Mouse (Mus musculus): ENCODE data around the gene Fitm1. TPM values are rescaled to one million over a fixed set of nuclear protein-coding genes. Genes with fewer than 3 reads are reported as not detected.
A peak's percentile ranks its signal among the peaks of the same experiment; 100 is the strongest.

Gene Fitm1
- 5.0 and 6.5 TPM in 2 replicates for polyA plus RNA-seq (2014; fragmentation: Nextera tagmentation; extraction: Ambion mirVana)

DNA sequence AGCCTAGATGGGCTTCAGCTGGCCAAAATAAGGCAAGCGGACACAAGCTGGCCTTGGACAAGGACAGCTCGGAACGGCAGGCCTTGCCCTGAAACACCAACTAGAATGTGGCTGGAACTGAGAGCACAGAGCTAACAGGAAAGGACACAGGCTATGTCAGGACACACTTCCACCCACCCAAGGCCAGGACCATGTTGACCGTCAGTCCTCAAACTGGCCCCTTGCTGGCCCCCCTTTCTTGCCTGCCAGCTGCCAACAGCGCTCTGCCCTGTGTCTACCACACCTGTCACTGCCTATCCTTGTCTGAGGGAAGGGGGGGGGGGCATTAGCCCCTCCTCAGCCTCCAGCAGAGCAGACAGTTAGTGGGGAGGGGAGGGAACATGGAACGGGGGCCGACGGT is at the start of gene Fitm1:
Gene Fitm1, plus strand, starts transcription at position 316 of the 400 bp plus-strand sequence.
- no peaks in the 10 kb centered on the region for H3K9me3 ChIP-seq (ENCODE audit: control insufficient read depth, low read length)
- 79% methylated on average over 7 of the region's 8 CpGs for WGBS
- H3K27me3 ChIP-seq (ENCODE audit: control insufficient read depth, insufficient read depth, low read length), result no peaks in the 10 kb centered on the region
- no peak within 1 kb of the TSS for H3K4me2 ChIP-seq (ENCODE audit: low read depth, severe bottlenecking)
- DNase-seq (ENCODE audit: low spot score) (no peak), ATAC-seq (ENCODE audit: insufficient number of reproducible peaks, low FRiP score, low TSS enrichment, low read depth) (no peak)
- H3K9ac ChIP-seq (ENCODE audit: low read length), result no peak within 1 kb of the TSS
- H3K36me3 ChIP-seq (ENCODE audit: control insufficient read depth, insufficient read depth, low read length), result peaks cover 2% of the 10 kb centered on the region; the same call in 1 of the 2 replicates
- no peak within 1 kb of the TSS for H3K4me3 ChIP-seq (ENCODE audit: low read depth, low read length)
- peaks cover 9% of the 10 kb centered on the region; the same call in 1 of the 2 replicates for H3K4me1 ChIP-seq (ENCODE audit: control insufficient read depth, insufficient read depth, low read length)
- no peak within 1 kb of the TSS for H3K27ac ChIP-seq (replicated peaks; ENCODE audit: low read depth, low read length)

DNA sequence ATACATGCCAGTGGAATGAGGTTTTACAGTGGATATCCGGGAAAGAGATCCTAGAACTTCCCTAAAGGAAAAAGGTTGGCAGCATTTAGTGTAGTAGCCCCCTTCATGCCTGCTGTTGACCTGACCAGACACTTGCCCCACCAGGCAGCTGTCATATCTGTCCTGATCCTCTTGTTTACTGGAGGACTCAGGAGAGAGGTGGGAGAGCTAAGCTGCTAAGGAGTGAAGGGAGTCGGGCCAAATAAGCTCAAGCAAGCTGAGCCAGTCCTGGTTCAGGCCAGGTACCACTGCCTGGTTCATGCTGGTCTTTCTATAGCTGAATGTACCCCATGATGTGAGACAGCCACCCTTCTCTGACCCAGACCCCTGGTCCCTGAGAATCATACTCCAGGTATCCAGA is 48.7 kb upstream of the Fitm1 start:
- H3K4me3 ChIP-seq (ENCODE audit: low read depth, low read length), result no peak overlapping the region

DNA sequence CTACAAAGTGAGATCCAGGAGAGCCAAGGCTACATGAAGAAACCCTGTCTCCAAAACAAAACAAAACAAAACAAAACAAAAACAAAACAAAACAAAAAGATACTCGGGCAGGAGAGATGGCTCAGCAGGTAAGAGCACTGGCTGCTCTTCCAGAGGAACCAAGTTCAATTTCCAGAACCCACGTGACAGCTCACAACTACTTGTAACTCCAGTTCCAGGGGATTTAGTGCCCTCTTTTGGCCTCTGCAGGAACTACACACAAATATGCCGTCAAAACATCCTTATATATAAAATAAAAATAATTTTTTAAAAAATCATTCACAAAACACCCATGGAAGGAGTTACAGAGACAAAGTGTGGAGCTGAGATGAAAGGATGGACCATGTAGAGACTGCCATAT is 47.5 kb upstream of the Fitm1 start:
- Histone ChIP-seq H3K9ac (ENCODE audit: low read length) (no peak overlapping the region), H3K27ac (replicated peaks; ENCODE audit: low read depth, low read length) (no peak overlapping the region), H3K4me3 (ENCODE audit: low read depth, low read length) (no peak overlapping the region), H3K27me3 (ENCODE audit: control insufficient read depth, insufficient read depth, low read length) (no peaks in the 10 kb centered on the region; the same call in 1 of the 2 replicates), H3K4me2 (ENCODE audit: low read depth, severe bottlenecking) (no peak overlapping the region), H3K9me3 (ENCODE audit: control insufficient read depth, low read length) (no peaks in the 10 kb centered on the region), H3K36me3 (ENCODE audit: control insufficient read depth, insufficient read depth, low read length) (no peaks in the 10 kb centered on the region), H3K4me1 (ENCODE audit: control insufficient read depth, insufficient read depth, low read length) (no peaks in the 10 kb centered on the region)
- peak; percentile 43 for DNase-seq (ENCODE audit: low spot score)
- WGBS, result 24% methylated on average over 3 of the region's 3 CpGs
- no peak for ATAC-seq (ENCODE audit: insufficient number of reproducible peaks, low FRiP score, low TSS enrichment, low read depth)

More for the DNA sequence above, 48.7 kb upstream of the Fitm1 start:
- whole genome bisulfite sequencing, result 82% methylated on average over 2 of the region's 2 CpGs
- H3K27me3 ChIP-seq (ENCODE audit: control insufficient read depth, insufficient read depth, low read length), result peaks cover 9% of the 10 kb centered on the region; the same call in 1 of the 2 replicates
- no peak for ATAC-seq (ENCODE audit: insufficient number of reproducible peaks, low FRiP score, low TSS enrichment, low read depth)
- H3K27ac ChIP-seq (replicated peaks; ENCODE audit: low read depth, low read length), result no peak overlapping the region
- DNase-seq (ENCODE audit: low spot score), result no peak
- no peaks in the 10 kb centered on the region for H3K36me3 ChIP-seq (ENCODE audit: control insufficient read depth, insufficient read depth, low read length)
- H3K4me2 ChIP-seq (ENCODE audit: low read depth, severe bottlenecking), result no peak overlapping the region
- no peaks in the 10 kb centered on the region for H3K4me1 ChIP-seq (ENCODE audit: control insufficient read depth, insufficient read depth, low read length)
- H3K9me3 ChIP-seq (ENCODE audit: control insufficient read depth, low read length), result no peaks in the 10 kb centered on the region
- no peak overlapping the region for H3K9ac ChIP-seq (ENCODE audit: low read length)

DNA sequence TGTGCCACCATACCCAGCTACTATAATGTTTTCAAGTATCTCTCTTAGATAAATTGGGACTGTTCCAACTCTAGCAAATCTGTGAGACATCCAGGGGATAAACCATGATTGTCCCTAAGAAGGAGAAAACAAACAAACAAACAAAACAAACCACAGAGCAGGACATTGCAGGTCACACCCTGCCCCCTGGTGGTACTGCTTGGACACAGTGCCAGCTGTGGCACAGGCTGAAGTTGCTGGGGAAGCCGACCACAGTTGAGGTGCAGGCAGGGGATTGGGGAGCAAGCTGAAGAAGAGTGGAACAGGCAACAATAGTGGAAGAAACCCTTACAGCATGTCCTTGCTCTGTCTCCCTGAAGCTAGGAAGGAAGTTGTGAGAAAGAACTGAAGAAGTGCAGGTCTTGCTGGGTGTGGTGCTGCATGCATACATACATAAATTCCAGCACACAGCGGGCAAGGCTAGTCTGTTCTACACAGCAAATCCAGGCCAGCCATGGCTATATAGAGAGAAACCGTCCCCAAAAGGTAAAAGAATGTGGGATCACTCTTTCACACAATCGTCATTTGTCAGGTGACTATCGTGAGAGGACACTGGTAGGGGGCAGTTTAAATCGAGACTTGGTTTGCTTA is 39.2 kb upstream of the Fitm1 start:
- Histone ChIP-seq H3K4me3 (ENCODE audit: low read depth, low read length) (no peak overlapping the region), H3K9ac (ENCODE audit: low read length) (no peak overlapping the region), H3K4me1 (ENCODE audit: control insufficient read depth, insufficient read depth, low read length) (peaks cover 5% of the 10 kb centered on the region), H3K27ac (replicated peaks; ENCODE audit: low read depth, low read length) (no peak overlapping the region), H3K27me3 (ENCODE audit: control insufficient read depth, insufficient read depth, low read length) (no peaks in the 10 kb centered on the region), H3K4me2 (ENCODE audit: low read depth, severe bottlenecking) (no peak overlapping the region), H3K9me3 (ENCODE audit: control insufficient read depth, low read length) (no peaks in the 10 kb centered on the region), H3K36me3 (ENCODE audit: control insufficient read depth, insufficient read depth, low read length) (no peaks in the 10 kb centered on the region)
- WGBS, result 52% methylated on average over 6 of the region's 6 CpGs
- DNase-seq (ENCODE audit: low spot score) (peak; percentile 64), ATAC-seq (ENCODE audit: insufficient number of reproducible peaks, low FRiP score, low TSS enrichment, low read depth) (no peak)

DNA sequence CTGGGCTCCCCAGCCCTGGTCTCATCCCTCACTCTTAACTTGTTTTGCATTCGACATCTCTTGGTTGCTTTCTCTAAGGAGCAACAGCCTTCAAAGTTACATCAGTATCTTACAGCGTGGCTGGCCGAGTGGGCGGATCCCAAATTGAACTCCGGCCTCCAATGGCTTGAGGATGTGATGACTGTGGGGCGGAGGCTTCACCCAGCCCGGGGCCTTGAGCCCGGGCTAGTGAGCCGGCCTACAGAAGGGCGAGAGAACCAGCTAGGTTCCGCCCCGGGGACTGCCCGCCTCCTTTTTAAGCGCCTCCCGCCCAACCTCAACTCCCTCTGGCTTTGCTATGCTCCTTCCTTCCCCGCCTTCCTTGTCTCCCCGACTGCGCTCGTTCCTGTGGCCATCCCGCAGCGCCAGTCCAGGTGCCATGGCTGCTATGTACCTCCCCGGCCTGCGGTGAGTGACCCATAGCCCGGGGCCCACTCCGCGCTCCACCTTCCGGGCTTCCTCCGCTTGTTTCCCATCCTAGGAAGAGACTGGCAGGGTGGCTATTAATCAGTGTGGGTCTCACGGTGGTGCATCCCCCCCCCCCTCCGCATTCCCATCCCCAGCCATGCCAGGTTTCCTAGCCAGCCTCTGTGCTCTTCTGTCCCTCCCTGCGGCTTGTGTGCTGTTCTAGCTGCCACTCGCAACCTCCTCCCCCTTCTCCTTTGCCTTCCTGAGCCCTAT is 35.2 kb upstream of the Fitm1 start, which contains the start of gene Pck2:
Gene Pck2, plus strand, starts transcription at position 200 of the 720 bp plus-strand sequence.
- H3K4me3 ChIP-seq (ENCODE audit: low read depth, low read length), result peak within 1 kb of the TSS; percentile 63
- H3K27ac ChIP-seq (replicated peaks; ENCODE audit: low read depth, low read length), result peak within 1 kb of the TSS; percentile 61
- ATAC-seq (ENCODE audit: insufficient number of reproducible peaks, low FRiP score, low TSS enrichment, low read depth) (peak; percentile 90), DNase-seq (ENCODE audit: low spot score) (peak; percentile 82)
- H3K36me3 ChIP-seq (ENCODE audit: control insufficient read depth, insufficient read depth, low read length), result peaks cover 2% of the 10 kb centered on the region; the same call in 1 of the 2 replicates
- peak within 1 kb of the TSS; percentile 56 for H3K9ac ChIP-seq (ENCODE audit: low read length)
- H3K4me1 ChIP-seq (ENCODE audit: control insufficient read depth, insufficient read depth, low read length), result peaks cover 8% of the 10 kb centered on the region
- no peaks in the 10 kb centered on the region for H3K9me3 ChIP-seq (ENCODE audit: control insufficient read depth, low read length)
- H3K4me2 ChIP-seq (ENCODE audit: low read depth, severe bottlenecking), result peak within 1 kb of the TSS; percentile 88
- no peaks in the 10 kb centered on the region for H3K27me3 ChIP-seq (ENCODE audit: control insufficient read depth, insufficient read depth, low read length)
- WGBS, result under 1% methylated on average over 32 of the region's 32 CpGs

DNA sequence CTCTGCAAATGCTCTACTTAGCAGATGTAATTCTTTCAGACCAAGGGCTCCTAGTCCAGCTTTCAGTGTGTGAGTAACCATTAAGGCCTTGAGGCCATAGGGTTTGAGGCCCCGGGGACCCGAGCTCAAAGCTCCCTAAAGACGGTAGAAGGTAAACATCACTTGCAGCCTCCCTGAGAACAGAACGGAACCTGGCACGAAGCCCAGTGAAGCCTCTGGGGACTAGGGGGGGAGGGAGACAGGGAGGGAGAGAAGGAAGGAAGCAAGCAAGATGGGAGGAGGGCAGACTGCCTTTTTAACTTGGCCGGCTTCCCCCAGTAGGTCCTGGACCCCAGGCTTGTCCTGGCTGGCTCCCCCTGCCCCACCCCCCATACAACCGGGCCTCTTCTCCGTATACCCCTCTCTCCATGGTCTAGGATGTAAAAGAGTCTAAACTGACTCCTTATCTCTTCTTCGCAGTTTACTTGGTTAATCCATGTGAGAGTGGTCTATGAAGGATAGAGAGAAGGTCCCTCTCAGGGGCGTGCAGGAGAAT is 34.6 kb upstream of the Fitm1 start:
- Histone ChIP-seq H3K9ac (ENCODE audit: low read length) (peak overlapping the region; percentile 56), H3K4me3 (ENCODE audit: low read depth, low read length) (peak overlapping the region; percentile 63), H3K27me3 (ENCODE audit: control insufficient read depth, insufficient read depth, low read length) (no peaks in the 10 kb centered on the region), H3K4me2 (ENCODE audit: low read depth, severe bottlenecking) (peak overlapping the region; percentile 88), H3K4me1 (ENCODE audit: control insufficient read depth, insufficient read depth, low read length) (peaks cover 8% of the 10 kb centered on the region), H3K36me3 (ENCODE audit: control insufficient read depth, insufficient read depth, low read length) (peaks cover 2% of the 10 kb centered on the region; the same call in 1 of the 2 replicates), H3K27ac (replicated peaks; ENCODE audit: low read depth, low read length) (no peak overlapping the region), H3K9me3 (ENCODE audit: control insufficient read depth, low read length) (no peaks in the 10 kb centered on the region)
- ATAC-seq (ENCODE audit: insufficient number of reproducible peaks, low FRiP score, low TSS enrichment, low read depth), result 0 out of 2 replicates have a peak, but pooled peaks have one; percentile 31
- WGBS, result 10% methylated on average over 9 of the region's 10 CpGs
- DNase-seq (ENCODE audit: low spot score), result peak; percentile 58

DNA sequence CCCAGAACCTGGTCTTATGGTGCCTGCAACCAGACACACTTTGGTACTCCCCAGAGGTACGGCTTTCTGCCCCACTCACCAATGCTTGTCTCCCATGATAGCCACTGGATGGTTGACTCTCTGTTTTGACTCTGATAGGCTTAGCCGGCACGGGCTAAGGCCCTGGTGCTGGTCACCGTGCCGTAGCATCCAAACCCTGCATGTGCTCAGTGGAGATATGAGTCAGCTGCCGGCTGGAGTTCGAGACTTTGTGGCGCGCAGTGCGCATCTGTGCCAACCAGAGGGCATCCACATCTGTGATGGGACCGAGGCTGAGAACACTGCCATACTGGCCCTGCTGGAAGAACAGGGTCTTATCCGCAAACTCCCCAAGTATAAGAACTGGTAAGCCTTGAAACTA is 33.1 kb upstream of the Fitm1 start:
- DNase-seq (ENCODE audit: low spot score), result no peak
- H3K9me3 ChIP-seq (ENCODE audit: control insufficient read depth, low read length), result no peaks in the 10 kb centered on the region
- H3K36me3 ChIP-seq (ENCODE audit: control insufficient read depth, insufficient read depth, low read length), result peaks cover 2% of the 10 kb centered on the region; the same call in 1 of the 2 replicates
- WGBS, result 95% methylated on average over 12 of the region's 12 CpGs
- H3K4me1 ChIP-seq (ENCODE audit: control insufficient read depth, insufficient read depth, low read length), result peaks cover 8% of the 10 kb centered on the region
- no peaks in the 10 kb centered on the region for H3K27me3 ChIP-seq (ENCODE audit: control insufficient read depth, insufficient read depth, low read length)
- no peak for ATAC-seq (ENCODE audit: insufficient number of reproducible peaks, low FRiP score, low TSS enrichment, low read depth)
- H3K27ac ChIP-seq (replicated peaks; ENCODE audit: low read depth, low read length), result no peak overlapping the region
- H3K4me3 ChIP-seq (ENCODE audit: low read depth, low read length), result no peak overlapping the region
- H3K4me2 ChIP-seq (ENCODE audit: low read depth, severe bottlenecking), result no peak overlapping the region
- H3K9ac ChIP-seq (ENCODE audit: low read length), result no peak overlapping the region

DNA sequence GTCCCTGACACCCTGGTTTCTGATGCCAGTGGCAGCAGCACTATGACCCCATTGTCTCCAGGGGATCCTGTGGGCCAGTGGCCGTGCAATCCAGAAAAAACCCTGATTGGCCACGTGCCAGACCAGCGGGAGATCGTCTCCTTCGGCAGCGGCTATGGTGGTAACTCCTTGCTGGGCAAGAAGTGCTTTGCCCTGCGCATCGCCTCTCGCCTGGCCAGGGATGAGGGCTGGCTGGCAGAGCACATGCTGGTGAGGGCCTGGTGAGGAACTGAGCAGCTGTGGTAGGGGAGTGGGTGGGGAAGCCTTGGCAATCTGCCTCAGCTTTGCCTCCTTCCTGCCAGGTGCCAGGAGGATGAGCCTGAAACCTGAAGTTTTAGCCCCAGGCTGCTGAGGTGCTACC is 31.1 kb upstream of the Fitm1 start:
- H3K4me2 ChIP-seq (ENCODE audit: low read depth, severe bottlenecking), result no peak overlapping the region
- no peak for ATAC-seq (ENCODE audit: insufficient number of reproducible peaks, low FRiP score, low TSS enrichment, low read depth)
- 92% methylated on average over 9 of the region's 9 CpGs for WGBS
- H3K4me1 ChIP-seq (ENCODE audit: control insufficient read depth, insufficient read depth, low read length), result peaks cover 8% of the 10 kb centered on the region
- no peaks in the 10 kb centered on the region for H3K27me3 ChIP-seq (ENCODE audit: control insufficient read depth, insufficient read depth, low read length)
- H3K9me3 ChIP-seq (ENCODE audit: control insufficient read depth, low read length), result no peaks in the 10 kb centered on the region
- DNase-seq (ENCODE audit: low spot score), result no peak
- H3K36me3 ChIP-seq (ENCODE audit: control insufficient read depth, insufficient read depth, low read length), result peaks cover 11% of the 10 kb centered on the region; the same call in 1 of the 2 replicates
- no peak overlapping the region for H3K4me3 ChIP-seq (ENCODE audit: low read depth, low read length)
- no peak overlapping the region for H3K9ac ChIP-seq (ENCODE audit: low read length)
- no peak overlapping the region for H3K27ac ChIP-seq (replicated peaks; ENCODE audit: low read depth, low read length)
